ENCODE assay signal across 8 mouse cellular contexts in the genomic region with DNA sequence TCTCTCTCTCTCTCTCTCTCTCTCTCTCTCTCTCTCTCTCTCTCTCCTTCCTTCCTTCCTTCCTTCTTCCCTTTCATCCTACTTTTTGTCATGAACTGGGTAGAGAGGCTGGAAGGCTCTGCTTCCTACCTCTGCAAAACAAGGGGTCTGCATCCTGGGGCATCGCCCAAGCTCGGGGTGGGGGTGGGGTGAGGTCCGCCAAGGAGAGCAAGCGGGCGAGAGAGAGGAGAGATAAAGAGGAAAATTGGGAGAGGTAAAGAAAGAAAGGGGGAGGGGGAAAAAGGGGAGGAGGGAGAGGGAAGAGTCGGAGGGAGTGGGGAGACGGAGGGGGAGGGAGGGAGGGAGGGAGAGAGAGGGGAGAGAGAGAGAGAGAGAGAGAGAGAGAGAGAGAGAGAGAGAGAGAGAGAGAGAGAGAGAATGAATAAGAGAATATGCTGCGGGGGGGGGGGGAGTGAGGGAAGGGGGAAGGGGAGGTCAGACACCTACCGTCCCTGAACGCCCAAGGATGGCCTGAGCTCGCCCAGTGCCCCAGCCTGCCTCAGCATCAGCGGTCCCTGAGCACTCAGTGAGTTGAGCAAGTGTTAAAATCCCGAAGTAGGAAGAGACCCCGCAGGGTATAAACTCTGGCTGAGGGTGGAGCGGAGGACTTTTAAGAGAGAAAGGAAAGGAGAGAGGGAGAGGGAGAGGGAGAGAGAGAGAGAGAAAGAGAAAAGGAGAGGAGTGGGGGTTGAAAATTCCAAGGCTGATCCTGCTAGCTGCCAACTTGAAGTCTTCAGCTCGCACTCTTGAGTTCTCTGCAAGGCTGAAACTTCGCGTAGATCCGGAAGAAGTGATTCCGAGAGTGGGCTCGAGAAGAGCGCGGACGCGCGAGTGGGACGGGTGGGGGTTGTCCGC. TPM values are rescaled to one million over a fixed set of nuclear protein-coding genes. Genes with fewer than 3 reads are reported as not detected.
A peak's percentile ranks its signal among the peaks of the same experiment; 100 is the strongest.
DNase-seq lines count a peak whose midpoint lies in the region; ATAC-seq lines count a peak whose summit lies in the region.

A gene (plus strand): TSS at position 579 of the 894 bp plus-strand sequence.

- H3K27ac ChIP-seq in forebrain, embryonic 15.5 days (replicated peaks), result no peak within 1 kb of the TSS
- peak within 1 kb of the TSS; percentile 94 for H3K27ac ChIP-seq in intestine, embryonic 14.5 days (ENCODE audit: low read depth)
- 0 out of 2 replicates have a peak within 1 kb of the TSS, but pooled peaks have one; percentile 15 for H3K27ac ChIP-seq in neural tube, embryonic 12.5 days

- H3K9me3 ChIP-seq in forebrain, embryonic 15.5 days, result no peaks in the 10 kb centered on the region
- H3K9me3 ChIP-seq in intestine, embryonic 14.5 days (ENCODE audit: control insufficient read depth, low read length), result no peaks in the 10 kb centered on the region
- H3K9me3 ChIP-seq in neural tube, embryonic 12.5 days, result no peaks in the 10 kb centered on the region

- H3K9ac ChIP-seq in forebrain, embryonic 15.5 days (replicated peaks), result peak within 1 kb of the TSS; percentile 57
- peak within 1 kb of the TSS; percentile 89 for H3K9ac ChIP-seq in intestine, embryonic 14.5 days (ENCODE audit: low read length)
- H3K9ac ChIP-seq in neural tube, embryonic 12.5 days, result peak within 1 kb of the TSS; percentile 65

- no peaks in the 10 kb centered on the region for H3K36me3 ChIP-seq in forebrain, embryonic 15.5 days
- H3K36me3 ChIP-seq in intestine, embryonic 14.5 days (ENCODE audit: control insufficient read depth, insufficient read depth, low read length), result peaks cover 10% of the 10 kb centered on the region; the same call in 1 of the 2 replicates
- no peaks in the 10 kb centered on the region for H3K36me3 ChIP-seq in neural tube, embryonic 12.5 days

- peak within 1 kb of the TSS; percentile 92 for H3K4me2 ChIP-seq in forebrain, embryonic 15.5 days (replicated peaks)
- H3K4me2 ChIP-seq in intestine, embryonic 14.5 days (ENCODE audit: low read length), result peak within 1 kb of the TSS; percentile 78
- peak within 1 kb of the TSS; percentile 98 for H3K4me2 ChIP-seq in neural tube, embryonic 12.5 days (replicated peaks)

- DNase-seq in cerebellum, adult 9-10 months, result no peak
- DNase-seq in ES-CJ7 (ENCODE audit: low read depth, low spot score), result peak; percentile 34
- peak; percentile 54 for DNase-seq in intestine, embryonic 14.5 days (ENCODE audit: low spot score)
- DNase-seq in thymus, postnatal 36 days, result no peak
- DNase-seq in spleen, postnatal 4 days (ENCODE audit: low spot score in 2 of 2), result no peak

- ATAC-seq in cerebellum, adult (ENCODE audit: insufficient number of reproducible peaks, low FRiP score, low TSS enrichment), result 0 out of 2 replicates have a peak, but pooled peaks have one; percentile 22
- ATAC-seq in forebrain, embryonic 15.5 days (replicated peaks), result peak; percentile 30
- peak; percentile 23 for ATAC-seq in intestine, embryonic 14.5 days (replicated peaks; ENCODE audit: low FRiP score, low TSS enrichment, low read depth)
- peak; percentile 45 for ATAC-seq in neural tube, embryonic 12.5 days (ENCODE audit: low FRiP score, low read depth)

- peak within 1 kb of the TSS; percentile 67 for H3K4me3 ChIP-seq in forebrain, embryonic 15.5 days
- peak within 1 kb of the TSS; percentile 88 for H3K4me3 ChIP-seq in intestine, embryonic 14.5 days (ENCODE audit: low read depth, low read length)
- peak within 1 kb of the TSS; percentile 64 for H3K4me3 ChIP-seq in neural tube, embryonic 12.5 days

- peaks cover 25% of the 10 kb centered on the region; the same call in 1 of the 2 replicates for H3K27me3 ChIP-seq in forebrain, embryonic 15.5 days
- no peaks in the 10 kb centered on the region for H3K27me3 ChIP-seq in intestine, embryonic 14.5 days (replicated peaks; ENCODE audit: control insufficient read depth, insufficient read depth, low read length)
- peaks cover 25% of the 10 kb centered on the region for H3K27me3 ChIP-seq in neural tube, embryonic 12.5 days (replicated peaks)

- H3K4me1 ChIP-seq in forebrain, embryonic 15.5 days, result peaks cover 15% of the 10 kb centered on the region
- peaks cover 33% of the 10 kb centered on the region for H3K4me1 ChIP-seq in intestine, embryonic 14.5 days (replicated peaks; ENCODE audit: control insufficient read depth, insufficient read depth, low read length)
- H3K4me1 ChIP-seq in neural tube, embryonic 12.5 days, result peaks cover 6% of the 10 kb centered on the region; the same call in 1 of the 2 replicates

- 1% methylated on average over 24 of the region's 28 CpGs for WGBS in forebrain, embryonic 15.5 days
- under 1% methylated on average over 26 of the region's 28 CpGs for WGBS in intestine, embryonic 14.5 days
- WGBS in neural tube, embryonic 12.5 days, result 2% methylated on average over 27 of the region's 28 CpGs

RNA-seq across cellular contexts. Expression of the gene that starts here (rescaled TPM):
- 1.7 and 1.9 TPM in 2 replicates for polyA plus RNA-seq in forebrain, embryonic 15.5 days (2015; fragmentation: Nextera tagmentation; extraction: Ambion mirVana)
- 24.3 and 26.9 TPM in 2 replicates for polyA plus RNA-seq in intestine, embryonic 14.5 days (2014; fragmentation: Nextera tagmentation; extraction: Ambion mirVana)
- 2.3 and 2.8 TPM in 2 replicates for polyA plus RNA-seq in neural tube, embryonic 12.5 days (2016; fragmentation: Nextera tagmentation; extraction: Ambion mirVana)

Comparison
In these comparisons a context has a peak if more than half of its experiments do, and no peak if none do; other contexts are left out.
1. DNase-seq: peak in ES-CJ7 (single experiment) and intestine, embryonic 14.5 days (single experiment); none in cerebellum, adult 9-10 months (single experiment), thymus, postnatal 36 days (0 of 2) and spleen, postnatal 4 days (0 of 2).
2. Peak in every context shown above with its lines, with median percentiles within 50 percentile points of each other: ATAC-seq, H3K4me2 ChIP-seq, H3K4me3 ChIP-seq and H3K9ac ChIP-seq.